Comparison of ENCODE assay signal across 13 mouse cellular contexts in the genomic region with DNA sequence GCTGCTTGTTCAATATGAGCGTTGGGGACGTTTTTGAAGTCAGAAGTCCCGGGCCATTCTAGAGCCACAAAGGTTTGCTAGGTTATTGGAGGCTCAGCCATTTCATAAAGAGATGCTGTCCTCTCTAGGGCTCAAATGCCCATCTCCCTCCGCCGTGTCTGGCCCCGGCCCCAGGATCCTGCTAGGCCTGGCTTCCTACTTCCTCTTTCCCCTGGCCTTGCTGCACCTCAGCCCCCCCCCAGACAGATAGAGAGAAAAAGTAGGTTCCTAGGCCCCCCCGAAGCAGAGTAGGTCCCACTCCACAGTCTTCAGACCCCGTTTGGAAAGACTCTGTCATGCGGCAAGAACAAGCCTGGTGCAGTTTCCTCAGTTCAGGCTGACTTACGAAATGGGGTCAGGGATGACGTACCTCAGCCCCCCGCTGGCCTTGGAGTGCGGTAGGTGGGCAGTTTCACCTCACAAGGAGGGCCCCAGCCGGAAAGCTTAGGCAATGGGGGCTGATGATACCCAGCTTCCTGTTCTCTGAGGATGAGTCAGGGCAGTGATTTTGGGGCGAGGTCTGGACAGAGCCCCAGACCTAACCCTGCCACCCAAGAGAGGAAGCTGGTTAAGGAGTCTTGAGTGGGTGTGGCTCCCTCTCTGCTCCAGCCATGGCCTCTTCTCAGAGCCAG. TPM values are rescaled to one million over a fixed set of nuclear protein-coding genes. Genes with fewer than 3 reads are reported as not detected.
A peak's percentile ranks its signal among the peaks of the same experiment; 100 is the strongest.
DNase-seq lines count a peak whose midpoint lies in the region; ATAC-seq and TF ChIP-seq lines count a peak whose summit lies in the region.
"Had no signal": no experiment of that assay in that cellular context is flagged by ENCODE, and none has a peak within 500 bp of the region (broad histone marks: within the 10 kb centered on the region; RNA-seq: fewer than 3 reads in every experiment).

No protein-coding gene starts in this region.

- no peak for TF ChIP-seq CTCF in lung, postnatal 0 days (IDR thresholded peaks at IDR 0.05)
- no peak for TF ChIP-seq CTCF in hindbrain, postnatal 0 days (IDR thresholded peaks at IDR 0.05; ENCODE audit: low read depth)

- peaks cover 14% of the 10 kb centered on the region for H3K4me1 ChIP-seq in heart, embryonic 11.5 days (ENCODE audit: control insufficient read depth, insufficient read depth, low read length)
- no peaks in the 10 kb centered on the region for H3K4me1 ChIP-seq in lung, postnatal 0 days (ENCODE audit: insufficient read depth, low read depth, low read length)
- no peaks in the 10 kb centered on the region; the same call in 1 of the 2 replicates for H3K4me1 ChIP-seq in hindbrain, postnatal 0 days (ENCODE audit: insufficient read depth, low read length)
- H3K4me1 ChIP-seq: neural tube, embryonic 12.5 days had no signal

- H3K9ac ChIP-seq in heart, embryonic 11.5 days (ENCODE audit: low read depth, low read length) = no peak overlapping the region
- H3K9ac ChIP-seq in lung, postnatal 0 days (replicated peaks; ENCODE audit: low read depth) = no peak overlapping the region
- H3K9ac ChIP-seq in hindbrain, postnatal 0 days (replicated peaks; ENCODE audit: low read length) = no peak overlapping the region
- H3K9ac ChIP-seq: embryonic facial prominence, embryonic 13.5 days; hindbrain, embryonic 15.5 days; neural tube, embryonic 12.5 days had no signal

- H3K27ac ChIP-seq in heart, embryonic 11.5 days (ENCODE audit: low read depth, low read length) = no peak overlapping the region
- no peak overlapping the region for H3K27ac ChIP-seq in lung, postnatal 0 days (ENCODE audit: low read length)
- H3K27ac ChIP-seq in hindbrain, postnatal 0 days = no peak overlapping the region
- H3K27ac ChIP-seq: embryonic facial prominence, embryonic 13.5 days; hindbrain, embryonic 15.5 days; neural tube, embryonic 12.5 days had no signal

- peaks cover 23% of the 10 kb centered on the region for H3K27me3 ChIP-seq in heart, embryonic 11.5 days (ENCODE audit: control insufficient read depth, insufficient read depth, low read length)
- H3K27me3 ChIP-seq in lung, postnatal 0 days (replicated peaks; ENCODE audit: insufficient read depth, low read length) = no peaks in the 10 kb centered on the region
- H3K27me3 ChIP-seq in hindbrain, postnatal 0 days (ENCODE audit: insufficient read depth, low read length) = no peaks in the 10 kb centered on the region
- H3K27me3 ChIP-seq: hindbrain, embryonic 15.5 days had no signal

- no peak overlapping the region for H3K4me2 ChIP-seq in heart, embryonic 11.5 days
- no peak overlapping the region for H3K4me2 ChIP-seq in lung, postnatal 0 days (replicated peaks; ENCODE audit: low read depth, low read length)
- H3K4me2 ChIP-seq in hindbrain, postnatal 0 days (ENCODE audit: low read depth, low read length) = no peak overlapping the region
- H3K4me2 ChIP-seq: embryonic facial prominence, embryonic 13.5 days; hindbrain, embryonic 15.5 days; neural tube, embryonic 12.5 days had no signal

- H3K36me3 ChIP-seq in heart, embryonic 11.5 days (ENCODE audit: control insufficient read depth, insufficient read depth, low read length) = no peaks in the 10 kb centered on the region
- H3K36me3 ChIP-seq in lung, postnatal 0 days (ENCODE audit: insufficient read depth, low read length) = no peaks in the 10 kb centered on the region
- no peaks in the 10 kb centered on the region for H3K36me3 ChIP-seq in hindbrain, postnatal 0 days (ENCODE audit: insufficient read depth, low read length)
- H3K36me3 ChIP-seq: embryonic facial prominence, embryonic 13.5 days; hindbrain, embryonic 15.5 days; neural tube, embryonic 12.5 days had no signal

- peak; percentile 95 for DNase-seq in heart, adult 11 months
- DNase-seq in spleen, postnatal 36 days (ENCODE audit: low spot score in 2 of 2) = peak; percentile 48 to 57
- no peak for DNase-seq in spleen, adult 18-20 months
- DNase-seq in lung, postnatal 0 days (ENCODE audit: low spot score) = peak; percentile 47
- DNase-seq in hindbrain, postnatal 0 days (ENCODE audit: low spot score) = no peak
- DNase-seq in right cerebral cortex, postnatal 10 days (ENCODE audit: low spot score in 2 of 2) = no peak
- DNase-seq: kidney, postnatal 10 days; right cerebral cortex, adult 18-20 months had no signal

- H3K9me3 ChIP-seq in heart, embryonic 11.5 days (replicated peaks; ENCODE audit: control insufficient read depth, low read length) = no peaks in the 10 kb centered on the region
- H3K9me3 ChIP-seq in lung, postnatal 0 days (ENCODE audit: low read length) = no peaks in the 10 kb centered on the region
- H3K9me3 ChIP-seq in hindbrain, postnatal 0 days (ENCODE audit: low read length) = no peaks in the 10 kb centered on the region
- H3K9me3 ChIP-seq: embryonic facial prominence, embryonic 13.5 days; hindbrain, embryonic 15.5 days; neural tube, embryonic 12.5 days had no signal

- no peak for TF ChIP-seq EP300 in lung, postnatal 0 days (IDR thresholded peaks at IDR 0.05)

- no peak for ATAC-seq in heart, embryonic 11.5 days (replicated peaks; ENCODE audit: insufficient number of reproducible peaks, low FRiP score, low TSS enrichment)
- ATAC-seq in lung, postnatal 0 days = peak; percentile 47
- peak; percentile 71 for ATAC-seq in neutrophil, adult 5-6 weeks (ENCODE audit: extremely low read depth, insufficient number of reproducible peaks, low FRiP score, poor library complexity, severe bottlenecking)
- no peak for ATAC-seq in hindbrain, postnatal 0 days

- no peak overlapping the region for H3K4me3 ChIP-seq in heart, embryonic 11.5 days (ENCODE audit: low read depth, low read length)
- no peak overlapping the region for H3K4me3 ChIP-seq in lung, postnatal 0 days (ENCODE audit: low read depth, low read length)
- no peak overlapping the region for H3K4me3 ChIP-seq in hindbrain, postnatal 0 days (ENCODE audit: low read length)
- H3K4me3 ChIP-seq: embryonic facial prominence, embryonic 13.5 days; hindbrain, embryonic 15.5 days; neural tube, embryonic 12.5 days had no signal

- 80% methylated on average over 15 of the region's 15 CpGs for WGBS in heart, embryonic 11.5 days (ENCODE audit: insufficient replicate concordance)
- 74% methylated on average over 15 of the region's 15 CpGs for WGBS in lung, postnatal 0 days
- WGBS in hindbrain, postnatal 0 days = 86% methylated on average over 15 of the region's 15 CpGs

RNA-seq across cellular contexts. Expression of a gene that starts 7.0 kb away (rescaled TPM):
- 0.79 and 1.1 TPM in 2 replicates for polyA plus RNA-seq in heart, embryonic 11.5 days (2014; fragmentation: Nextera tagmentation; extraction: Ambion mirVana)
- 4.1 and 4.9 TPM in 2 replicates for polyA plus RNA-seq in lung, postnatal 0 days (2015; fragmentation: Nextera tagmentation; extraction: Ambion mirVana)
- total RNA-seq in neutrophil, adult 5-6 weeks (2017) = 383 and 400 TPM in 2 replicates
- total RNA-seq in hindbrain, postnatal 0 days (2014; rRNA removed) = 12.8 and 15.5 TPM in 2 replicates
- polyA plus RNA-seq in hindbrain, postnatal 0 days (2015; fragmentation: Nextera tagmentation; extraction: Ambion mirVana) = 6.4 and 6.9 TPM in 2 replicates

RNA-seq across cellular contexts. Expression of a gene that starts 30.4 kb away (rescaled TPM):
- not detected in 2 replicates for polyA plus RNA-seq in heart, embryonic 11.5 days (2014; fragmentation: Nextera tagmentation; extraction: Ambion mirVana)
- 0.38 and 0.44 TPM in 2 replicates for polyA plus RNA-seq in lung, postnatal 0 days (2015; fragmentation: Nextera tagmentation; extraction: Ambion mirVana)
- total RNA-seq in neutrophil, adult 5-6 weeks (2017) = not detected in 2 replicates
- not detected in 2 replicates for total RNA-seq in hindbrain, postnatal 0 days (2014; rRNA removed)
- polyA plus RNA-seq in hindbrain, postnatal 0 days (2015; fragmentation: Nextera tagmentation; extraction: Ambion mirVana) = 3.7 and 4.7 TPM in 2 replicates

RNA-seq across cellular contexts. Expression of a gene that starts 40.3 kb away (rescaled TPM):
- not detected in 2 replicates for polyA plus RNA-seq in heart, embryonic 11.5 days (2014; fragmentation: Nextera tagmentation; extraction: Ambion mirVana)
- polyA plus RNA-seq in lung, postnatal 0 days (2015; fragmentation: Nextera tagmentation; extraction: Ambion mirVana) = not detected in 2 replicates
- not detected in 2 replicates for total RNA-seq in neutrophil, adult 5-6 weeks (2017)
- 1.4 and 1.5 TPM in 2 replicates for total RNA-seq in hindbrain, postnatal 0 days (2014; rRNA removed)
- 1.6 TPM in 2 replicates for polyA plus RNA-seq in hindbrain, postnatal 0 days (2015; fragmentation: Nextera tagmentation; extraction: Ambion mirVana)
- polyA plus RNA-seq: embryonic facial prominence, embryonic 13.5 days had no signal

RNA-seq across cellular contexts. Expression of a gene that starts 45.7 kb away (rescaled TPM):
- 3.5 and 5.6 TPM in 2 replicates for polyA plus RNA-seq in heart, embryonic 11.5 days (2014; fragmentation: Nextera tagmentation; extraction: Ambion mirVana)
- 6.2 and 7.1 TPM in 2 replicates for polyA plus RNA-seq in lung, postnatal 0 days (2015; fragmentation: Nextera tagmentation; extraction: Ambion mirVana)
- total RNA-seq in neutrophil, adult 5-6 weeks (2017) = 1.1 and 1.5 TPM in 2 replicates
- total RNA-seq in hindbrain, postnatal 0 days (2014; rRNA removed) = 28.9 and 40.4 TPM in 2 replicates
- 30.2 and 30.7 TPM in 2 replicates for polyA plus RNA-seq in hindbrain, postnatal 0 days (2015; fragmentation: Nextera tagmentation; extraction: Ambion mirVana)

Comparison
In these comparisons a context has a peak if more than half of its experiments do, and no peak if none do; other contexts are left out.
1. DNase-seq: peak in heart, adult 11 months (single experiment), spleen, postnatal 36 days (2 of 2) and lung, postnatal 0 days (single experiment); none in spleen, adult 18-20 months (0 of 2), hindbrain, postnatal 0 days (single experiment) and right cerebral cortex, postnatal 10 days (0 of 2).
2. ATAC-seq: peak in lung, postnatal 0 days (single experiment) and neutrophil, adult 5-6 weeks (single experiment); none in heart, embryonic 11.5 days (single experiment) and hindbrain, postnatal 0 days (single experiment).